Mouse (Mus musculus): ENCODE data around the gene Rgs6. TPM values are rescaled to one million over a fixed set of nuclear protein-coding genes. Genes with fewer than 3 reads are reported as not detected.

Gene Rgs6
- polyA plus RNA-seq, 1 experiment from 2014 or later, result 0.36 TPM

GRCm38 (mm10) chr12:82985300-82985699 is 397.2 kb downstream of the Rgs6 start:
- Histone ChIP-seq H3K27me3 (no peaks in the 10 kb centered on the region), H3K36me3 (no peaks in the 10 kb centered on the region), H3K4me3 (replicated peaks) (no peak overlapping the region), H3K27ac (no peak overlapping the region), H3K4me1 (replicated peaks) (no peaks in the 10 kb centered on the region), H3K4me2 (no peak overlapping the region), H3K9ac (no peak overlapping the region), H3K9me3 (replicated peaks) (no peaks in the 10 kb centered on the region)
- ATAC-seq (ENCODE audit: low read depth) (no peak), DNase-seq (no peak)
- 74% methylated on average over 8 of the region's 8 CpGs for WGBS (ENCODE audit: insufficient replicate concordance)

- no peak for ATAC-seq (ENCODE audit: low read depth)
- no peak for DNase-seq
- no peak overlapping the region for H3K4me2 ChIP-seq
- no peaks in the 10 kb centered on the region for H3K9me3 ChIP-seq (replicated peaks)
- H3K4me1 ChIP-seq (replicated peaks), result no peaks in the 10 kb centered on the region
- no peak overlapping the region for H3K9ac ChIP-seq
- no peaks in the 10 kb centered on the region for H3K36me3 ChIP-seq
- H3K27ac ChIP-seq, result no peak overlapping the region
- no peaks in the 10 kb centered on the region for H3K27me3 ChIP-seq
- H3K4me3 ChIP-seq (replicated peaks), result no peak overlapping the region
- WGBS (ENCODE audit: insufficient replicate concordance), result 46% methylated on average over 1 of the region's 1 CpGs
These were observed 399.6 kb downstream of the Rgs6 start for GRCm38 (mm10) chr12:82987661-82988060.

- H3K4me2 ChIP-seq, result no peak overlapping the region
- DNase-seq (no peak), ATAC-seq (ENCODE audit: low read depth) (no peak)
- H3K4me1 ChIP-seq (replicated peaks), result no peaks in the 10 kb centered on the region
- H3K27ac ChIP-seq, result no peak overlapping the region
- H3K27me3 ChIP-seq, result no peaks in the 10 kb centered on the region
- H3K9ac ChIP-seq, result no peak overlapping the region
- H3K36me3 ChIP-seq, result no peaks in the 10 kb centered on the region
- H3K9me3 ChIP-seq (replicated peaks), result no peaks in the 10 kb centered on the region
- H3K4me3 ChIP-seq (replicated peaks), result no peak overlapping the region
- WGBS (ENCODE audit: insufficient replicate concordance), result 40% methylated on average over 4 of the region's 4 CpGs
These were observed 405.8 kb downstream of the Rgs6 start for GRCm38 (mm10) chr12:82993905-82994304.

- WGBS (ENCODE audit: insufficient replicate concordance), result 47% methylated on average over 4 of the region's 4 CpGs
- no peak for ATAC-seq (ENCODE audit: low read depth)
- DNase-seq, result no peak
- Histone ChIP-seq H3K4me2 (no peak overlapping the region), H3K36me3 (no peaks in the 10 kb centered on the region), H3K4me1 (replicated peaks) (no peaks in the 10 kb centered on the region), H3K9ac (no peak overlapping the region), H3K27me3 (no peaks in the 10 kb centered on the region), H3K27ac (no peak overlapping the region), H3K9me3 (replicated peaks) (no peaks in the 10 kb centered on the region), H3K4me3 (replicated peaks) (no peak overlapping the region)
These were observed 408.7 kb downstream of the Rgs6 start for GRCm38 (mm10) chr12:82996775-82997174.

- no peaks in the 10 kb centered on the region for H3K9me3 ChIP-seq (replicated peaks)
- H3K4me1 ChIP-seq (replicated peaks), result no peaks in the 10 kb centered on the region
- H3K4me3 ChIP-seq (replicated peaks), result no peak overlapping the region
- ATAC-seq (ENCODE audit: low read depth), result no peak
- no peak for DNase-seq
- no peak overlapping the region for H3K4me2 ChIP-seq
- H3K9ac ChIP-seq, result no peak overlapping the region
- 71% methylated on average over 10 of the region's 10 CpGs for WGBS (ENCODE audit: insufficient replicate concordance)
- no peaks in the 10 kb centered on the region for H3K36me3 ChIP-seq
- no peaks in the 10 kb centered on the region for H3K27me3 ChIP-seq
- no peak overlapping the region for H3K27ac ChIP-seq
These were observed 410.7 kb downstream of the Rgs6 start for GRCm38 (mm10) chr12:82998682-82999332.

- ATAC-seq (ENCODE audit: low read depth), result no peak
- H3K27ac ChIP-seq, result no peak overlapping the region
- 65% methylated on average over 7 of the region's 7 CpGs for WGBS (ENCODE audit: insufficient replicate concordance)
These were observed 411.4 kb downstream of the Rgs6 start for GRCm38 (mm10) chr12:82999333-83000032.

GRCm38 (mm10) chr12:83000033-83000570 is 412.0 kb downstream of the Rgs6 start:
- no peak overlapping the region for H3K27ac ChIP-seq
- ATAC-seq (ENCODE audit: low read depth) (no peak), DNase-seq (no peak)
- no peak overlapping the region for H3K4me3 ChIP-seq (replicated peaks)
- H3K4me2 ChIP-seq, result no peak overlapping the region
- no peaks in the 10 kb centered on the region for H3K36me3 ChIP-seq
- no peaks in the 10 kb centered on the region for H3K9me3 ChIP-seq (replicated peaks)
- no peaks in the 10 kb centered on the region for H3K4me1 ChIP-seq (replicated peaks)
- no peaks in the 10 kb centered on the region for H3K27me3 ChIP-seq
- no peak overlapping the region for H3K9ac ChIP-seq
- WGBS (ENCODE audit: insufficient replicate concordance), result 71% methylated on average over 11 of the region's 11 CpGs

More at GRCm38 (mm10) chr12:82999333-83000032, 411.4 kb downstream of the Rgs6 start:
- no peaks in the 10 kb centered on the region for H3K9me3 ChIP-seq (replicated peaks)
- H3K36me3 ChIP-seq, result no peaks in the 10 kb centered on the region
- DNase-seq, result no peak
- no peak overlapping the region for H3K9ac ChIP-seq
- H3K27me3 ChIP-seq, result no peaks in the 10 kb centered on the region
- H3K4me1 ChIP-seq (replicated peaks), result no peaks in the 10 kb centered on the region
- H3K4me3 ChIP-seq (replicated peaks), result no peak overlapping the region
- no peak overlapping the region for H3K4me2 ChIP-seq

GRCm38 (mm10) chr12:83000957-83001356 is 412.9 kb downstream of the Rgs6 start:
- Histone ChIP-seq H3K27me3 (no peaks in the 10 kb centered on the region), H3K9ac (no peak overlapping the region), H3K9me3 (replicated peaks) (no peaks in the 10 kb centered on the region), H3K4me1 (replicated peaks) (no peaks in the 10 kb centered on the region), H3K27ac (no peak overlapping the region), H3K4me2 (no peak overlapping the region), H3K4me3 (replicated peaks) (no peak overlapping the region), H3K36me3 (no peaks in the 10 kb centered on the region)
- 73% methylated on average over 4 of the region's 4 CpGs for WGBS (ENCODE audit: insufficient replicate concordance)
- DNase-seq, result no peak
- no peak for ATAC-seq (ENCODE audit: low read depth)

GRCm38 (mm10) chr12:83004014-83004682 is 416.1 kb downstream of the Rgs6 start:
- no peak overlapping the region for H3K4me3 ChIP-seq (replicated peaks)
- H3K27ac ChIP-seq, result no peak overlapping the region
- DNase-seq, result no peak
- 22% methylated on average over 9 of the region's 9 CpGs for WGBS (ENCODE audit: insufficient replicate concordance)
- H3K4me2 ChIP-seq, result no peak overlapping the region
- no peaks in the 10 kb centered on the region for H3K27me3 ChIP-seq
- no peak overlapping the region for H3K9ac ChIP-seq
- H3K9me3 ChIP-seq (replicated peaks), result no peaks in the 10 kb centered on the region
- no peak for ATAC-seq (ENCODE audit: low read depth)
- no peaks in the 10 kb centered on the region for H3K4me1 ChIP-seq (replicated peaks)
- no peaks in the 10 kb centered on the region for H3K36me3 ChIP-seq

- ATAC-seq (ENCODE audit: low read depth), result no peak
- Histone ChIP-seq H3K27me3 (no peaks in the 10 kb centered on the region), H3K36me3 (no peaks in the 10 kb centered on the region), H3K9me3 (replicated peaks) (no peaks in the 10 kb centered on the region), H3K27ac (no peak overlapping the region), H3K9ac (no peak overlapping the region), H3K4me1 (replicated peaks) (no peaks in the 10 kb centered on the region), H3K4me2 (no peak overlapping the region), H3K4me3 (replicated peaks) (no peak overlapping the region)
- no peak for DNase-seq
- 73% methylated on average over 4 of the region's 4 CpGs for WGBS (ENCODE audit: insufficient replicate concordance)
These were observed 423.0 kb downstream of the Rgs6 start for GRCm38 (mm10) chr12:83011056-83011565.

GRCm38 (mm10) chr12:83013918-83014691 is 426.0 kb downstream of the Rgs6 start:
- Histone ChIP-seq H3K36me3 (no peaks in the 10 kb centered on the region), H3K4me1 (replicated peaks) (no peaks in the 10 kb centered on the region), H3K9ac (no peak overlapping the region), H3K4me2 (no peak overlapping the region), H3K27me3 (no peaks in the 10 kb centered on the region), H3K27ac (no peak overlapping the region), H3K4me3 (replicated peaks) (no peak overlapping the region), H3K9me3 (replicated peaks) (no peaks in the 10 kb centered on the region)
- DNase-seq, result no peak
- ATAC-seq (ENCODE audit: low read depth), result no peak
- WGBS (ENCODE audit: insufficient replicate concordance), result 42% methylated on average over 4 of the region's 4 CpGs
